Mouse (Mus musculus) G1E (cell line): ENCODE results near the gene Ccdc43. TPM values are rescaled to one million over a fixed set of nuclear protein-coding genes. Genes with fewer than 3 reads are reported as not detected.

ENCODE experiments used
- ATAC-seq: 2 replicates; pipeline ENCODE4 v1.8.0; 2016; ENCODE audit warnings: mild to moderate bottlenecking; ENCODE audit not compliant: insufficient number of reproducible peaks, poor library complexity, low FRiP score, severe bottlenecking; ENCODE audit errors: extremely low read depth
- DNase-seq: peaks from one replicate; pipeline ENCODE4 v3.0.0; 2012; ENCODE audit warnings: low spot score
- H3K27me3 ChIP-seq: 2 replicates; pipeline ENCODE4 v1.6.1; 2012; ENCODE audit warnings: mild to moderate bottlenecking, low read length, inconsistent platforms; ENCODE audit not compliant: insufficient read depth
- H3K36me3 ChIP-seq: replicated peaks from 2 replicates; pipeline ENCODE3; 2012; ENCODE audit warnings: mild to moderate bottlenecking, inconsistent platforms
- H3K4me1 ChIP-seq: 2 replicates; pipeline ENCODE4 v1.6.1; 2012; ENCODE audit warnings: low read depth, low read length, inconsistent platforms, mixed read lengths; ENCODE audit not compliant: insufficient read depth
- H3K4me3 ChIP-seq: 2 replicates; pipeline ENCODE4 v1.5.1; 2012; ENCODE audit warnings: low read depth, mild to moderate bottlenecking, inconsistent platforms, low read length, moderate library complexity, mixed read lengths
- H3K9me3 ChIP-seq: replicated peaks from 2 replicates; pipeline ENCODE4 v1.6.1; 2012; ENCODE audit warnings: inconsistent platforms
- CTCF ChIP-seq: IDR thresholded peaks from 2 replicates; pipeline ENCODE4 v1.5.1; 2012; ENCODE audit warnings: low read depth, low read length, inconsistent platforms, mixed read lengths
- GATA1 ChIP-seq: IDR thresholded peaks from 2 replicates; pipeline ENCODE4 v1.6.1; 2012; ENCODE audit warnings: borderline replicate concordance, low read length, inconsistent platforms, mixed read lengths
- GATA2 ChIP-seq: IDR thresholded peaks from 2 replicates; pipeline ENCODE4 v1.6.1; 2012; ENCODE audit warnings: low read depth, low read length, inconsistent platforms, borderline replicate concordance
- POLR2AphosphoS5 ChIP-seq: IDR thresholded peaks from 2 replicates; pipeline ENCODE4 v1.6.1; 2012; ENCODE audit warnings: low read depth, low read length, inconsistent platforms; ENCODE audit not compliant: insufficient replicate concordance
- TAL1 ChIP-seq: conservative IDR thresholded peaks from 2 replicates; pipeline ENCODE4 v1.6.1; 2012; ENCODE audit warnings: low read depth, low read length, inconsistent platforms, mixed read lengths
- polyA plus RNA-seq: library from polyadenylated mRNA; stranded (reverse); fragments of >175 nt; gene quantifications from 2 replicates; pipeline ENCODE4 v1.2.3, GENCODE M21; 2012
- total RNA-seq, 2 experiments: library from RNA; stranded (forward) in 1 of 2; stranded (reverse) in 1 of 2; fragments of 200-1000 nt in 1 of 2; fragments of >200 nt in 1 of 2; fragmentation: Nextera tagmentation in 1 of 2; gene quantifications; 2 replicates each; pipeline ENCODE4 v1.2.3; 2014 to 2017

Gene Ccdc43
- total and polyA plus RNA-seq, 3 experiments, result 10.5 to 43.6 (median 27.3) TPM

DNA sequence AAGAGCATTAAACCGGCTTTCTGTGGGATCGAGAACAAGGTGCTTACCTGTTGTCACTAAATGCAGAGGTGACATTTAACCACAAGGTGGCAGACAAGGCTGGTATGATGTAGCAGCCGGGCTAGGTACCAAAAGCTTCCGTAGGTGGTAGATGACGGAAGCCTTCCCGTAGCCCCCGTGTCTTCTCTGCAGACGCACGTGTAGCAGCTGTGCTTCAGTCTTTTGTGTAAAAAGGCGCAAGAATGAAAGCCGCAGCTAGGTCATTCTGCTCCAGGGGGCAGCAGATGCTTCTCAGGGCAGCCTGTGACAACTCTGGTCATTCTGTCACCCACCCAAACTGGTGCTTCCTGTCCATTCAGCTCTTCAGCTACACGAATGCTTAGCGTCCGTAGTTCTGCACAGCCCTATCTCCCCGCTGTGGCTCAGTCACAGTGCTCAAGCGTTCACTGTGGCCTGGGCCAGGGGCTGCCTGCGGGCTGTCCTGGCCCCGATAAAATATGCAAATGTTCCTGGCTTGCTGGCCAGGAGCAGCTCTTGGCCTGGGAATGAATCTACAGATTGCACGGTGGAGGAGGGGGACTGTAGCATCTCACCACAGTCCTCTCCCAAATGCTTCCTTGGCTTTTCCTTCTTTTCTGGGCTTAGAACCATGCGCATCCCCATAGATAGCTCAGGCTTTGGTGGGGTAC lies 41.8 kb upstream of the Ccdc43 start:
- Histone ChIP-seq H3K36me3 (no peaks in the 10 kb centered on the region), H3K9me3 (no peaks in the 10 kb centered on the region), H3K27me3 (peaks cover 45% of the 10 kb centered on the region), H3K4me1 (no peaks in the 10 kb centered on the region), H3K4me3 (no peak overlapping the region)
- TF ChIP-seq TAL1 (no peak), POLR2AphosphoS5 (no peak), GATA2 (no peak), GATA1 (no peak), CTCF (no peak)
- DNase-seq (no peak), ATAC-seq (no peak)

DNA sequence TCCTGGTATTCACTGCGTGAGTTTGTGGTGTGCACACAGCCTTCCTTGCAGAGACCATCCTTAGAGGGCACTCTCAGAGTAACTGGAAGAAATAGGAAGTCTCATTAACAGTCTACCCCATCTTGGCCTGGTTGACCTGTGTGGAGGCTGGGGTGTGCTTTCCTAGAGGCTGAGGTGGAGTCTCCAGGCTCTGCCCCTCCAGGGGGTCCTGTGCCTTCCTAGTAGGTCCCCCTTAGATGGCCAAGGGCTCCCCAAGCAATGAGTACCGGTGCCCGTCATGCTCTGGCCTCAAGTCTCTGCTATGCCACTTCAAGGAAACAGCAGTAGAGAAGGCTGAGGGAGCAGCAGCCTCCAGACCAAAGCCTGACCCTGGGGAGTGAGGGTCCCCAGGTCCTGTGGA lies 40.5 kb upstream of the Ccdc43 start:
- H3K36me3 ChIP-seq, result no peaks in the 10 kb centered on the region
- H3K9me3 ChIP-seq, result no peaks in the 10 kb centered on the region
- peaks cover 43% of the 10 kb centered on the region for H3K27me3 ChIP-seq
- no peak for ATAC-seq
- H3K4me3 ChIP-seq, result no peak overlapping the region
- H3K4me1 ChIP-seq, result no peaks in the 10 kb centered on the region
- no peak for DNase-seq
- no peak for TF ChIP-seq GATA1
- no peak for TF ChIP-seq CTCF
- no peak for TF ChIP-seq POLR2AphosphoS5
- no peak for TF ChIP-seq GATA2
- TF ChIP-seq TAL1, result no peak

DNA sequence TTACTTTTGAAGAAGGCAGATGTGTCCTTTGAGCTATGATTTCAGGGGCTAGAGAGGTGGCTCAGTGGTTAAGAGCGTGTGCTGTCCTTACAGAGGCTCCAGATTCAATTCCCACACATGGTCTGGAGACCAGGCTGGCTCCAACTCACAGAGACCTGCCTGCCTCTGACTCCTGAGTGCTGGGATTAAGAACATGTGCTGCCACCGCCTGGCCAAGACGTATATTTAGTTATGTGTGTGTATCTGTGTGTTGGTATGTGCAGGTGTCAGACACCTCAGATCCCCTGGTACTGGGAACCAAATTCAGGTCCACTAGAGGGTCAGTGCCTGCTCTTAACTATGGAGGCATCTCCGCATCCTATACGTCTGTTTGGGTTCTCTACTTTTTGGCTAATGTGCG lies 37.4 kb upstream of the Ccdc43 start:
- TF ChIP-seq POLR2AphosphoS5, result no peak
- no peak for TF ChIP-seq GATA1
- TF ChIP-seq GATA2, result no peak
- TF ChIP-seq CTCF, result no peak
- TF ChIP-seq TAL1, result no peak
- peaks cover 25% of the 10 kb centered on the region for H3K27me3 ChIP-seq
- no peak for DNase-seq
- ATAC-seq, result no peak
- H3K4me3 ChIP-seq, result no peak overlapping the region
- H3K9me3 ChIP-seq, result no peaks in the 10 kb centered on the region
- H3K4me1 ChIP-seq, result no peaks in the 10 kb centered on the region
- H3K36me3 ChIP-seq, result no peaks in the 10 kb centered on the region

DNA sequence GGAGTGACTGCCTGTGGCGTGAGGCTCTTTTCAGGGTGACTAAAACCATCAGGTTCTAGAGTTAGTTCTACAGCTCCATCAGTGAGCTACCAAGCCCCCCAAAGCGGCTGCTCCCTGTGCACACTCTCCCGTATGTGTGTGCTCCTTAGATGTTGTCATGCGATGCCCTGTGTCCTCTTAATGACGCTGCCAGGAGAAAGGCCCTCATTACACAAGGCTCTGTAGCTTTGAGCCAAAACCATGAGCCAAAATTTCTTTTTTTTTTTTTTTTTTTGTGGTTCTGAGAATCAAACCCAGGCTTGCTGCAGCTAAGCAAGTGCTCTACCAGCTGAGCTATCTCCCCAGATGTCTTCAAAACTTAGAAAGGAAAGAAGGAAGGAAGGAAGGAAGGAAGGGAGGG lies 35.6 kb upstream of the Ccdc43 start:
- DNase-seq (no peak), ATAC-seq (no peak)
- H3K27me3 ChIP-seq, result peaks cover 16% of the 10 kb centered on the region
- no peak overlapping the region for H3K4me3 ChIP-seq
- TF ChIP-seq CTCF, result no peak
- no peak for TF ChIP-seq GATA2
- no peak for TF ChIP-seq TAL1
- TF ChIP-seq POLR2AphosphoS5, result no peak
- no peak for TF ChIP-seq GATA1
- H3K9me3 ChIP-seq, result no peaks in the 10 kb centered on the region
- H3K36me3 ChIP-seq, result no peaks in the 10 kb centered on the region
- H3K4me1 ChIP-seq, result no peaks in the 10 kb centered on the region

DNA sequence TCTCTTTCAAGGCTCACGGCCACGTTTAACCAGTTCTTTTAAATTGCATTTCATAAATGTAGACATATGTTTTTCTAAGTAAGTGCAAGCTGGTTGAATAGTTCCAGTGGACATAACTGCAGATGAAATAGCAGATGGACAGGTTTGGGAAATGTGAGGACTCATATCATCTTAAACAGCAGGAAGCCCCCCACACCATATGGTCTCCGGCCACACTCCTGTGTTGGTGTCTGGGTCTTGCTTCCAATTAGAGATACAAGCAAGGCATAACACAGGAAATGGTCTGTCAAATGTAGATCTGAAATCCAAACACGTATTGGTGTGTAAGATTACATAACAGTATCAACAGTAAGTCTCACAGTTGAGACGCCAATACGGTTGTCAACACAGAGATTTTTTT lies 33.8 kb upstream of the Ccdc43 start:
- no peak for ATAC-seq
- no peak for TF ChIP-seq CTCF
- no peak for TF ChIP-seq TAL1
- TF ChIP-seq GATA2, result no peak
- TF ChIP-seq GATA1, result no peak
- TF ChIP-seq POLR2AphosphoS5, result no peak
- no peak for DNase-seq
- Histone ChIP-seq H3K36me3 (no peaks in the 10 kb centered on the region), H3K27me3 (peaks cover 11% of the 10 kb centered on the region), H3K9me3 (no peaks in the 10 kb centered on the region), H3K4me1 (no peaks in the 10 kb centered on the region), H3K4me3 (no peak overlapping the region)

DNA sequence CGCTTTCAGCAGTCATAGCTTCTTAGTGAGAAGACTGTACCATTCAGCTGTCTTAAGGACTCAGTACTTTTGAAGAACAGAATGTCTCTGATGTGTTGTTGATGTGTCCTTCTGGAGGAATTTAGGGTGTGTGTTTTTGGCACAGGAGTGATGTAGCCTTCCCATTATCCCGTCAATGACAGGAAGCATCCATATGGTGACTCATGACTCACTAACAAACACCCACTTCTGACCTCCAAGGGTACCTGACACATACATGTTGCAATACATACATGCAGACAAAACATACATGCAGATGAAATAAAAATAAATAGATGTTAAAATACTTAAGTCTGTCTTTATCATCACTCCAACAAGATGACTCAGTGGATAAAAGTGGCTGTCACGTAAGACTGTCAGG lies 32.3 kb upstream of the Ccdc43 start:
- H3K4me1 ChIP-seq, result no peaks in the 10 kb centered on the region
- no peak overlapping the region for H3K4me3 ChIP-seq
- TF ChIP-seq TAL1 (no peak), GATA2 (no peak), CTCF (no peak), GATA1 (no peak), POLR2AphosphoS5 (no peak)
- no peak for DNase-seq
- H3K9me3 ChIP-seq, result no peaks in the 10 kb centered on the region
- ATAC-seq, result no peak
- H3K27me3 ChIP-seq, result peaks cover 12% of the 10 kb centered on the region
- no peaks in the 10 kb centered on the region for H3K36me3 ChIP-seq
